11 mouse cellular contexts compared by ENCODE assay signal in the genomic region with DNA sequence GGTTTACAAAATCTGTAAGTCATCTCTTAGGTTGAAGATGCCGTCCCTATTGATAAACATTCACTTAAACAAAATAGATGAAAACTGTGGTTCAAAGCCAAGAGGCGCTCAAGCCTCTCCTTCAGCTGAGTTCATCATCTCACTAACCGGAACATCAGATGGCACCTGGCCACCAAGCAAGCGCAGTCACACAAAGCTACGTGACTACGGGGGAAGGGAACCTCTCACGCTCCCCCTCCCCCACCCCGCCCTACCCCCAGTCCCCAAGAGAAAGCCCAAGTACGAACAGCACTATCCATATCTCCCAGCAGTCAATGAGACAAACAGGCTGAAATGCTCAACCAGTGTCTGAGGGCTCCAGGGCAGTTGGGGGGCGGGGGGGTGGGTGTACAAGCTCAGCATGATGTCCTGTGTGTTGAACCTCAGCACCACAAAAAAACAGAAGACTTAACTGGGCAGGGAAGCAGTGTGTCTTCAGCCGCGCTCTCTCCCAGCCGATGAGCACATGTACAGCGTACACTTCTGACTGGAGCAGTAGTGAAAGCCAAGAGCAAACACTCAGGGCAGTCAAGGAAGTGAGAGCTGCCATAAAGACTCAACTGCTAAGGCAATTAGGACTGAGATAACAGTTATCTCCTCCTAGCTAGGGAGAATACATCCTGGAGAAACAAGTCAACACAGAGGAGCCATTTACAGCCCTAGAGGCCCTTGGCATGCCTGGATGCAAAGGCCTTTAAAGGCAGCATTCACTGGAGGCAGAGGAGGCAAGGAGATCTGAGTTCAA. TPM values are rescaled to one million over a fixed set of nuclear protein-coding genes. Genes with fewer than 3 reads are reported as not detected.
A peak's percentile ranks its signal among the peaks of the same experiment; 100 is the strongest.
DNase-seq lines count a peak whose midpoint lies in the region; ATAC-seq and TF ChIP-seq lines count a peak whose summit lies in the region.
"Had no signal": no experiment of that assay in that cellular context is flagged by ENCODE, and none has a peak within 500 bp of the region (broad histone marks: within the 10 kb centered on the region; RNA-seq: fewer than 3 reads in every experiment).

No protein-coding gene starts in this region.

- no peak for TF ChIP-seq POLR2A in heart, adult 2 months (IDR thresholded peaks at IDR 0.05; ENCODE audit: insufficient read depth, low read depth, low read length)
- no peak for TF ChIP-seq POLR2A in lung, adult 2 months (IDR thresholded peaks at IDR 0.05; ENCODE audit: borderline replicate concordance, extremely low read depth, low read depth, low read length)

- H3K27me3 ChIP-seq in heart, adult 2 months (ENCODE audit: control insufficient read depth, insufficient read depth, low read length) = no peaks in the 10 kb centered on the region
- no peaks in the 10 kb centered on the region for H3K27me3 ChIP-seq in intestine, embryonic 14.5 days (replicated peaks; ENCODE audit: control insufficient read depth, insufficient read depth, low read length)
- no peaks in the 10 kb centered on the region for H3K27me3 ChIP-seq in stomach, embryonic 15.5 days (replicated peaks)

- intact Hi-C loops in heart, adult 2 months (cut with DNase I) = no loop called here

- peaks cover 21% of the 10 kb centered on the region for H3K4me1 ChIP-seq in heart, adult 2 months (ENCODE audit: control insufficient read depth, insufficient read depth, low read length)
- H3K4me1 ChIP-seq in lung, adult 2 months (ENCODE audit: control insufficient read depth, insufficient read depth, low read length) = peaks cover 28% of the 10 kb centered on the region
- peaks cover 37% of the 10 kb centered on the region for H3K4me1 ChIP-seq in intestine, embryonic 14.5 days (replicated peaks; ENCODE audit: control insufficient read depth, insufficient read depth, low read length)
- H3K4me1 ChIP-seq in stomach, embryonic 15.5 days = peaks cover 46% of the 10 kb centered on the region

- no peak overlapping the region for H3K4me3 ChIP-seq in heart, adult 2 months
- H3K4me3 ChIP-seq in lung, adult 2 months (replicated peaks; ENCODE audit: extremely low read depth, low read depth, low read length) = no peak overlapping the region
- no peak overlapping the region for H3K4me3 ChIP-seq in intestine, embryonic 14.5 days (ENCODE audit: low read depth, low read length)
- no peak overlapping the region for H3K4me3 ChIP-seq in stomach, embryonic 15.5 days (replicated peaks)

- no peaks in the 10 kb centered on the region for H3K79me2 ChIP-seq in heart, adult 2 months (replicated peaks; ENCODE audit: control insufficient read depth, insufficient read depth, low read length)

- no peak for TF ChIP-seq CTCF in heart, adult 2 months (IDR thresholded peaks at IDR 0.05)
- TF ChIP-seq CTCF in lung, adult 2 months (IDR thresholded peaks at IDR 0.05; ENCODE audit: insufficient read depth, low read length) = no peak

- TF ChIP-seq EP300 in heart, adult 2 months (IDR thresholded peaks at IDR 0.05; ENCODE audit: insufficient read depth, low read depth, low read length) = no peak

- DNase-seq in heart, adult 2 months = no peak
- no peak for DNase-seq in heart, postnatal 4 days
- peak; percentile 36 for DNase-seq in lung, postnatal 36 days
- DNase-seq in lung, adult 2 months = no peak
- no peak for DNase-seq in intestine, embryonic 14.5 days (ENCODE audit: low spot score)
- no peak for DNase-seq in cerebellum, adult 11-12 months
- no peak for DNase-seq in adrenal gland, adult 18-20 months (ENCODE audit: low spot score in 2 of 2)
- DNase-seq: adrenal gland, adult 8-10 months; layer of hippocampus, postnatal 36 days had no signal

- H3K4me2 ChIP-seq in intestine, embryonic 14.5 days (ENCODE audit: low read length) = no peak overlapping the region
- H3K4me2 ChIP-seq in stomach, embryonic 15.5 days = no peak overlapping the region
- H3K4me2 ChIP-seq: midbrain, embryonic 11.5 days had no signal

- H3K27ac ChIP-seq in heart, adult 2 months = peak overlapping the region; percentile 36; the same call in 1 of the 2 replicates
- H3K27ac ChIP-seq in intestine, embryonic 14.5 days (ENCODE audit: low read depth) = no peak overlapping the region
- peak overlapping the region; percentile 16; the same call in 1 of the 2 replicates for H3K27ac ChIP-seq in stomach, embryonic 15.5 days

- ATAC-seq in intestine, embryonic 14.5 days (replicated peaks; ENCODE audit: low FRiP score, low TSS enrichment, low read depth) = peak; percentile 78
- peak; percentile 33; the same call in 1 of the 2 replicates for ATAC-seq in stomach, embryonic 15.5 days (ENCODE audit: insufficient read depth, low FRiP score, low read depth)

- no peak overlapping the region for H3K9ac ChIP-seq in heart, adult 2 months (ENCODE audit: low read depth, low read length)
- H3K9ac ChIP-seq in intestine, embryonic 14.5 days (ENCODE audit: low read length) = no peak overlapping the region
- H3K9ac ChIP-seq in stomach, embryonic 15.5 days = no peak overlapping the region

- no peaks in the 10 kb centered on the region for H3K36me3 ChIP-seq in heart, adult 2 months (ENCODE audit: control insufficient read depth, insufficient read depth, low read length)
- H3K36me3 ChIP-seq in intestine, embryonic 14.5 days (ENCODE audit: control insufficient read depth, insufficient read depth, low read length) = no peaks in the 10 kb centered on the region
- no peaks in the 10 kb centered on the region for H3K36me3 ChIP-seq in stomach, embryonic 15.5 days

- no peaks in the 10 kb centered on the region for H3K9me3 ChIP-seq in intestine, embryonic 14.5 days (ENCODE audit: control insufficient read depth, low read length)
- no peaks in the 10 kb centered on the region for H3K9me3 ChIP-seq in stomach, embryonic 15.5 days

- WGBS in heart, adult 2 months = 35% methylated on average over 14 of the region's 14 CpGs
- 44% methylated on average over 14 of the region's 14 CpGs for WGBS in lung, adult 2 months
- WGBS in intestine, embryonic 14.5 days = 54% methylated on average over 14 of the region's 14 CpGs
- 43% methylated on average over 14 of the region's 14 CpGs for whole genome bisulfite sequencing in stomach, embryonic 15.5 days

RNA-seq across cellular contexts. Expression of gene Uck2, which starts 11.5 kb away (rescaled TPM):
- 10 to 100 TPM; 45.9 to 57.6 TPM for total RNA-seq in heart, adult 2 months (2021)
- polyA plus RNA-seq in heart, adult 2 months (2012; rRNA removed) = 21.4 and 27.5 TPM in 2 replicates
- total RNA-seq in heart, postnatal 4 days (2021) = 10 to 100 TPM; 55.0 to 55.7 TPM
- 12.6 and 17.4 TPM in 2 replicates for polyA plus RNA-seq in lung, adult 2 months (2012; rRNA removed)
- 47.3 and 53.0 TPM in 2 replicates for polyA plus RNA-seq in intestine, embryonic 14.5 days (2014; fragmentation: Nextera tagmentation; extraction: Ambion mirVana)
- 73.3 and 79.9 TPM in 2 replicates for polyA plus RNA-seq in stomach, embryonic 15.5 days (2015; fragmentation: Nextera tagmentation; extraction: Ambion mirVana)
- 10 to 100 TPM; 57.8 to 76.8 TPM for total RNA-seq in adrenal gland, adult 18-20 months (2021)

RNA-seq across cellular contexts. Expression of gene Tmco1, which starts 34.6 kb away (rescaled TPM):
- 10 to 100 TPM; 88.2 to 95.3 TPM for total RNA-seq in heart, adult 2 months (2021)
- polyA plus RNA-seq in heart, adult 2 months (2012; rRNA removed) = 60.3 and 117 TPM in 2 replicates
- total RNA-seq in heart, postnatal 4 days (2021) = 10 to 100 TPM; 75.6 to 79.3 TPM
- polyA plus RNA-seq in lung, adult 2 months (2012; rRNA removed) = 42.7 and 56.7 TPM in 2 replicates
- polyA plus RNA-seq in intestine, embryonic 14.5 days (2014; fragmentation: Nextera tagmentation; extraction: Ambion mirVana) = 94.9 and 99.4 TPM in 2 replicates
- 86.2 and 94.3 TPM in 2 replicates for polyA plus RNA-seq in stomach, embryonic 15.5 days (2015; fragmentation: Nextera tagmentation; extraction: Ambion mirVana)
- total RNA-seq in adrenal gland, adult 18-20 months (2021) = 100 to 1,000 TPM; 132 to 149 TPM
